Mouse (Mus musculus) adrenal gland, adult 8-10 months (tissue): ENCODE results near the gene Olfr1264. TPM values are rescaled to one million over a fixed set of nuclear protein-coding genes. Genes with fewer than 3 reads are reported as not detected.

ENCODE experiments used
- DNase-seq: peaks from one replicate; pipeline ENCODE4 v3.0.0; 2022
- total RNA-seq, 4 experiments: library from RNA; stranded (reverse); gene quantifications; 2 replicates each; pipeline ENCODE4 v1.2.4; 2022

The Olfr1264 gene
- total RNA-seq, result not detected

DNA sequence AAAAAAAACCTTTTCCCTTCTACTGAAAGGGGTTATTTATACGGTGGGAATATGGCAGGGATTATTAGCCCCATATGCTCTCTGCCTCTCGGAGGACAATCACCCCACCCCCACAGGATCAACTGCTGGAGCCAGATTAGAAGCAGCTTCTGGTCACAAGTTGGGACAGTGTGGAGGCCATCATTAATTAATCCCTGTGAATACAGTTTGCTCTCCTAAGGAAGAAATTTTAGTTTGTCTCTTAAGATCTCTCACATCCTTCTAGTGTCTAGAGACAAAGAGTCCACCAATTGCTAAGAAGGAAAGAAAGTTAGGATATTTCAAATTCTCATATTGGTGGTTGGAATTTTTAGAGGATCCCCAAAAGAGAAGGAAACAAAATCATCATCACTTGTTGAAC lies at the start of gene Olfr1264:
Olfr1264 (minus strand) TSS at position 101 of the 400 bp plus-strand sequence.
- no peak for DNase-seq

DNA sequence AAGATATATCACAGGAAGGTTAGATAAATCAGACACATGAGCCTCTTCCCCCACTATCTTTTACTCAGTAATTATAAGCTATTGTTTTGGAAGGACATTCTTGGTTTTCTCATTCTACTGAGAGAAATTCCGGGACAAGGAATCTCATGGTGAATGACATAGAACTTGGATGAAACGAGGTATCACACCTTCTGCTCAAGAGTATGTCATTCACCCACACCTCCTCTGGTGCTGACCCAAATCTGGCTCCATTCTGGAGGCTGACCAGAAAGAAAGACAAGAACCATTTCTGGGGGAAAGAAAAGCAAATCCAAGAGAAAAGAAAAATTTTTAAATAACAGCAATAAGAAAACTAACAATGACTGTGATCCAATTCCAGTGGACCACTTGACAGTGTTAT lies 44.7 kb upstream of the Olfr1264 start:
- DNase-seq, result no peak

DNA sequence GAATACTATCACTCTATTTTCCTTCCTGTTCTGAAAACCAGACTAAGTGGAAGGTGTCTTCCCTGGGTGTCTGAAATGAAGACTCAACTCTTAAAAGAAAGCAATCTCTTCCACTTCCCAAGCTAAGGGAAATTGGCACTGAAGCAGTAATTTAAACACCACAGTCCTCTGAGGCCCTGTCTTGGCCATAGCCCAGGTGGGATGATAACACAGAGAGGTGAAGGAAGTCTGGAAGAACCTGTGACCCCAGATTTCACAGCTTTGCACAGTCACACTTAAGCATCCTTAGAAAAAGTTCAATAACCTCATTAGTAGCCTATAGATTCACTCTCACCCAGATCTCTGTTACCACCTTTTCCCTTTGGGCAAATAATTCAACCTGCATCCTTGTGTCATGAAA lies 38.1 kb upstream of the Olfr1264 start, which contains the start of gene Olfr140:
Olfr140 (minus strand) TSS at position 101 of the 400 bp plus-strand sequence.
- DNase-seq, result no peak

DNA sequence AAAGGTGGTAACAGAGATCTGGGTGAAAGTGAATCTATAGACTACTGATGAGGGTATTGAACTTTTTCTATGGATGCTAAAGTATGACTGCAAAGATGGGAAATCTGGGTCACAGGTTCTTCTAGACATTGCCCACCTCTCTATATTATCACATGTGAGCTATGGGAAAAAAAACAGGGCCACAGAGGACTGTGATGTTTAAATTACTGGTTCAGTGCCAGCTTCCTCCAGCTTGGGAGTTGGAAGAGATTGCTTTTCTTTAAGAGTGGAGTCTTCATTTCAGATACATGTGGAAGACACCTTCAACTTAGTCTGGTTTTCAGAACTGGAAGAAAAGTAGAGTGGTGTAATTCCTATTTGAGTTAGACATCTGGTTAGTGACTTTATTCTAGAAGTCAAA lies 9.7 kb upstream of the Olfr1264 start, which contains the start of gene Olfr1265:
Olfr1265 (plus strand) TSS at position 301 of the 400 bp plus-strand sequence.
- no peak for DNase-seq

DNA sequence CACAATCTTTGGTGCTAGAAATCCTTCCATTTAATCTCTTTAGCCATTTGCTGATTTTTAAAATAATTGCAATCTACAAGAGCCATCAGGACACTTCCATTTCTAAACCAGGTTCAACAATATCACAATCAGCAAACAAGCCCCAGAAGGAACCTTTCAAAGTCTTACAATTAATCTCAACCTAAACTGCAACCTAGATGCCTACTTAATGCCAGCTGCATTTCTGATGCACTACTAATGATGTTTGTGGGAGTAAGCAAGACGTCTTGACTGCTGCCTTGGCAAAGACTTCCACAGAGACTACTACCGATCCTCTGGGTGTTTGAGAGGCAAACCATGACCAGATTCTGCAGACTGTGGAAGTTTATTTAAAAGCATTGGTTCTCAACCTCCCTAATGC lies 13.5 kb downstream of the Olfr1264 start, which contains the start of gene Olfr1263:
Olfr1263 (plus strand) TSS at position 301 of the 400 bp plus-strand sequence.
- no peak for DNase-seq

DNA sequence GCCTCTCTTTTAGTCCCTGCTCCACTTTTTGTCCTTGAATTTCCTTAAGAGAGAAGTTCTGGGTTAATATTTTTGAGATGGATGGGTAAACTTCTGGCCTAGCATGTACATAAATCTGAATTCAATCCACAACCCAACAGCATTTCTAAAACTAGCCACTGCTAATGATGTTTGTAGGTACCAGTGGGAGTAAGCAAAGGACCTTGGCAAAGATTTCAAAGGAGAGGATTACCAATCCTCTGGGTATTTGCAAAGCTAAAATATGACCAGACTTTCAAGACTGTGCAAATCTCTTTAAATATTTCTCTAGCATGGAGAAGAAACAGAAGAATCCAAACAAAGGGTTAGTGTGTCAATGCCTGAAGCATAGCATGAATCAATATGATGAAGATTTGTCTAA lies 25.5 kb downstream of the Olfr1264 start, which contains the start of gene Olfr1262:
Olfr1262 (plus strand) TSS at position 301 of the 400 bp plus-strand sequence.
- no peak for DNase-seq

DNA sequence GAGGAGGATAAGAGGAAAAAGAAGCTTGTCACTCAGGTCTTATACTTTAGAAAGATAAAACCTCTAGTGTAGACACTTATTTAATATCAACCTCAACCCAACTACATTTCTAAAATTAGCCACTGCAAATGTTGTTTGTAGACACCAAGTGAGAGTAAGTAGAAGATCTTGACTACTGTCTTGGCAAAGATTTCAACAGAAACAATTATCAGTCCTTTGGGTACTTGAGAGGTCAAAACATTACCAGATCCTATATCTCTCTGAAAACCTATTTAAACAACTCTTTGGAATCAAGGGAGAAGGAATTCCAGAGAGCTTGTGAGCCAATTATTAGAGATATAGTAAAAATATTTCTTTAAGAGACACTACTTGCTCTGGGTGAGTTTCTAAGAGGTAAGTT lies 34.5 kb downstream of the Olfr1264 start, which contains the start of gene Olfr1261:
Olfr1261 (plus strand) TSS at position 301 of the 400 bp plus-strand sequence.
- DNase-seq, result no peak

DNA sequence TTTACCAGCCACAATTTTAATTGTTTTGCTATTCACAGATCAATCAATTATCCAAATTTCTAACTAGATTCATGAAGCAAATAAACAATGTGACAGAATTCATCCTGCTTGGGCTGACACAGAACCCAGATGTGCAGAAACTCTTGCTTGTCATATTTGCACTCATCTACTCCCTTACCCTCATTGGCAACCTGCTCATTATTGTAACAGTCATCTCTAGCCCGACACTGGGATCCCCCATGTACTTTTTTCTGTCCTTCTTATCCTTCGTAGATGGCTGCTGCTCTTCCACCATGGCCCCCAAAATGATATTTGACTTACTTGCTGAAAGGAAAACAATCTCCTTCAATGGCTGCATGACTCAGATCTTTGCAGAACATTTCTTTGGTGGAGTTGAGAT lies 47.7 kb downstream of the Olfr1264 start:
- no peak for DNase-seq

DNA sequence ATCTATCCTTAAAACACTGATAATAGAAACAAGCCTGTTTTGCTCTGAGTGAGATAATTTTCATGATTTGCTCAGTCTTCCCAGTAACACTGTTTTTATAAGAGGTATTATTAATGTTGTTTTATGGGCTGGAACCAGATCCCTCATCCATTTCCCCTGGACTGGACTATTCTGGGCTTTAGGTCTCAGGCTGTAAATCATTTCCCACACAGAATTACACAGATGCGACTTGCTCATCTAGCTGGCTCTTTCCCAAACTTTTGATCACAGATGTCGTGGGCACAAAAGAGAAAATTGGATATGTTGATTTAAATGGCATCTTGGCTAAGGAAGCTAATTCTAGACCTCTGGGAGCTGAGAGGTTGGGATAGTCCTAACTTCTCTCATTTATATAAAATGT lies 51.2 kb downstream of the Olfr1264 start, which contains the start of gene Olfr1260:
Olfr1260 (plus strand) TSS at position 157 of the 400 bp plus-strand sequence.
- no peak for DNase-seq

Other genes with a start within 250 kb of the Olfr1264 start
- gene Olfr1254, start 232.0 kb downstream of the Olfr1264 start, total RNA-seq, result not detected
- gene Olfr1255, start 213.5 kb downstream of the Olfr1264 start, total RNA-seq, result not detected
- not detected for gene Olfr1256, start 184.0 kb downstream of the Olfr1264 start, total RNA-seq
- not detected for gene Olfr48, start 177.4 kb downstream of the Olfr1264 start, total RNA-seq
- gene Olfr1257, start 147.1 kb downstream of the Olfr1264 start, total RNA-seq, result not detected
- gene Olfr1258, start 98.3 kb downstream of the Olfr1264 start, total RNA-seq, result not detected
- not detected for gene Olfr1259, start 76.9 kb downstream of the Olfr1264 start, total RNA-seq
- gene Olfr1260, start 51.2 kb downstream of the Olfr1264 start, total RNA-seq, result not detected
- gene Olfr1261, start 34.4 kb downstream of the Olfr1264 start, total RNA-seq, result not detected
- gene Olfr1262, start 25.4 kb downstream of the Olfr1264 start, total RNA-seq, result not detected
- not detected for gene Olfr1263, start 13.4 kb downstream of the Olfr1264 start, total RNA-seq
- gene Olfr1265, start 9.8 kb upstream of the Olfr1264 start, total RNA-seq, result not detected
- gene Olfr140, start 38.0 kb upstream of the Olfr1264 start, total RNA-seq, result not detected
- not detected for gene Olfr1269, start 95.8 kb upstream of the Olfr1264 start, total RNA-seq
- gene Olfr32, start 116.7 kb upstream of the Olfr1264 start, total RNA-seq, result not detected
- not detected for gene Olfr1270, start 127.5 kb upstream of the Olfr1264 start, total RNA-seq
- gene Olfr1506, start 198.9 kb upstream of the Olfr1264 start, total RNA-seq, result under 1 TPM in 1 of 4 experiments, not detected in 3; 0.11 TPM
- not detected for gene Olfr142, start 232.0 kb upstream of the Olfr1264 start, total RNA-seq
- gene Olfr1271, start 245.5 kb upstream of the Olfr1264 start, total RNA-seq, result not detected